Mouse (Mus musculus) layer of hippocampus, postnatal 25 days (tissue): Measurements from ENCODE around the gene Pip5k1b. TPM values are rescaled to one million over a fixed set of nuclear protein-coding genes. Genes with fewer than 3 reads are reported as not detected.

Experiments used
- DNase-seq, 2 experiments: peaks; one replicate each; pipeline ENCODE4 v3.0.0; 2022; ENCODE audit warnings: mixed read lengths in 2 of 2, low spot score in 1 of 2; ENCODE audit errors: extremely low spot score in 1 of 2
- total RNA-seq, 2 experiments: library from RNA; stranded (reverse); gene quantifications; 2 replicates each; pipeline ENCODE4 v1.2.3; 2021

Gene Pip5k1b
- total RNA-seq, 2 experiments from 2014 or later: 63.7 to 64.4 TPM

- DNase-seq: no peak
Measured at GRCm38 (mm10) chr19:24519732-24520409, 35.8 kb downstream of the Pip5k1b start.

- no peak for DNase-seq
Measured at GRCm38 (mm10) chr19:24518384-24518783, 37.3 kb downstream of the Pip5k1b start.

GRCm38 (mm10) chr19:24517057-24517456 is 38.6 kb downstream of the Pip5k1b start:
- DNase-seq: no peak

GRCm38 (mm10) chr19:24515941-24516340 is 39.7 kb downstream of the Pip5k1b start:
- DNase-seq: no peak

- no peak for DNase-seq
Measured at GRCm38 (mm10) chr19:24514661-24515642, 40.7 kb downstream of the Pip5k1b start.

GRCm38 (mm10) chr19:24513105-24513843 is 42.4 kb downstream of the Pip5k1b start:
- no peak for DNase-seq

- no peak for DNase-seq
Measured at GRCm38 (mm10) chr19:24511939-24512338, 43.7 kb downstream of the Pip5k1b start.

- DNase-seq: no peak
Measured at GRCm38 (mm10) chr19:24509391-24509790, 46.3 kb downstream of the Pip5k1b start.

GRCm38 (mm10) chr19:24508087-24508767 is 47.4 kb downstream of the Pip5k1b start:
- DNase-seq: no peak

- no peak for DNase-seq
Measured at GRCm38 (mm10) chr19:24502736-24503421, 52.8 kb downstream of the Pip5k1b start.

- DNase-seq: no peak
Measured at GRCm38 (mm10) chr19:24501525-24501924, 54.1 kb downstream of the Pip5k1b start.

GRCm38 (mm10) chr19:24500431-24500830 is 55.2 kb downstream of the Pip5k1b start:
- DNase-seq: no peak

- DNase-seq: no peak
Measured at GRCm38 (mm10) chr19:24499291-24499690, 56.4 kb downstream of the Pip5k1b start.

GRCm38 (mm10) chr19:24493887-24494286 is 61.8 kb downstream of the Pip5k1b start:
- no peak for DNase-seq

- DNase-seq: no peak
Measured at GRCm38 (mm10) chr19:24491824-24492223, 63.8 kb downstream of the Pip5k1b start.

- DNase-seq: no peak
Measured at GRCm38 (mm10) chr19:24490275-24490674, 65.4 kb downstream of the Pip5k1b start.

- DNase-seq: no peak
Measured at GRCm38 (mm10) chr19:24486433-24487296, 69.0 kb downstream of the Pip5k1b start.

GRCm38 (mm10) chr19:24484612-24485194 is 71.0 kb downstream of the Pip5k1b start:
- no peak for DNase-seq
